Mouse (Mus musculus): Measurements from ENCODE around the gene Phf6.
"Not testable (repeated sequence)": the region's sequence is repeated elsewhere in the genome, so short reads cannot be mapped to it uniquely, and the experiment has no call there.

The Phf6 gene

GRCm38 (mm10) chrX:52911587-52912371, at the start of gene Phf6:
Gene Phf6 (plus strand): TSS chrX:52912266.
- DNase-seq (ENCODE audit: low spot score in 2 of 2): peak; percentile 82 to 85

- DNase-seq (ENCODE audit: low spot score in 2 of 2): no peak
Observed at GRCm38 (mm10) chrX:52864126-52864525, 47.9 kb upstream of the Phf6 start.

GRCm38 (mm10) chrX:52898486-52898885, 13.6 kb upstream of the Phf6 start:
- DNase-seq (ENCODE audit: low spot score in 2 of 2): not testable (repeated sequence)

- no peak for DNase-seq (ENCODE audit: low spot score in 2 of 2)
Observed at GRCm38 (mm10) chrX:52912372-52912728, 284 bp downstream of the Phf6 start.

GRCm38 (mm10) chrX:52912826-52913701, 998 bp downstream of the Phf6 start:
- DNase-seq (ENCODE audit: low spot score in 2 of 2): no peak

- DNase-seq (ENCODE audit: low spot score in 2 of 2): no peak
Observed at GRCm38 (mm10) chrX:52913856-52914255, 1.8 kb downstream of the Phf6 start.

GRCm38 (mm10) chrX:52914705-52915104, 2.6 kb downstream of the Phf6 start:
- no peak for DNase-seq (ENCODE audit: low spot score in 2 of 2)

GRCm38 (mm10) chrX:52916516-52916915, 4.5 kb downstream of the Phf6 start:
- DNase-seq (ENCODE audit: low spot score in 2 of 2): no peak

- DNase-seq (ENCODE audit: low spot score in 2 of 2): no peak
Observed at GRCm38 (mm10) chrX:52926726-52927125, 14.7 kb downstream of the Phf6 start.

GRCm38 (mm10) chrX:52928883-52929282, 16.8 kb downstream of the Phf6 start:
- no peak for DNase-seq (ENCODE audit: low spot score in 2 of 2)

- no peak for DNase-seq (ENCODE audit: low spot score in 2 of 2)
Observed at GRCm38 (mm10) chrX:52929779-52930178, 17.7 kb downstream of the Phf6 start.

GRCm38 (mm10) chrX:52930191-52930590, 18.1 kb downstream of the Phf6 start:
- no peak for DNase-seq (ENCODE audit: low spot score in 2 of 2)

GRCm38 (mm10) chrX:52932161-52932560, 20.1 kb downstream of the Phf6 start:
- no peak for DNase-seq (ENCODE audit: low spot score in 2 of 2)

- no peak for DNase-seq (ENCODE audit: low spot score in 2 of 2)
Observed at GRCm38 (mm10) chrX:52934496-52934895, 22.4 kb downstream of the Phf6 start.

GRCm38 (mm10) chrX:52945509-52945908, 33.4 kb downstream of the Phf6 start:
- no peak for DNase-seq (ENCODE audit: low spot score in 2 of 2)

- DNase-seq (ENCODE audit: low spot score in 2 of 2): no peak
Observed at GRCm38 (mm10) chrX:52949713-52950112, 37.6 kb downstream of the Phf6 start.

- no peak for DNase-seq (ENCODE audit: low spot score in 2 of 2)
Observed at GRCm38 (mm10) chrX:52956942-52957341, 44.9 kb downstream of the Phf6 start.

- DNase-seq (ENCODE audit: low spot score in 2 of 2): no peak
Observed at GRCm38 (mm10) chrX:52961559-52962110, 49.6 kb downstream of the Phf6 start.

- DNase-seq (ENCODE audit: low spot score in 2 of 2): no peak
Observed at GRCm38 (mm10) chrX:52965149-52965548, 53.1 kb downstream of the Phf6 start.

- no peak for DNase-seq (ENCODE audit: low spot score in 2 of 2)
Observed at GRCm38 (mm10) chrX:52971211-52972006, 59.3 kb downstream of the Phf6 start.

- no peak for DNase-seq (ENCODE audit: low spot score in 2 of 2)
Observed at GRCm38 (mm10) chrX:52972129-52972528, 60.1 kb downstream of the Phf6 start.

GRCm38 (mm10) chrX:52972680-52973079, 60.6 kb downstream of the Phf6 start:
- no peak for DNase-seq (ENCODE audit: low spot score in 2 of 2)
